Mouse (Mus musculus): ENCODE measurements around the gene Slc25a45. TPM values are rescaled to one million over a fixed set of nuclear protein-coding genes. Genes with fewer than 3 reads are reported as not detected.

Gene Slc25a45
- total RNA-seq, 2 experiments from 2014 or later: 3.6 to 3.7 TPM

DNA sequence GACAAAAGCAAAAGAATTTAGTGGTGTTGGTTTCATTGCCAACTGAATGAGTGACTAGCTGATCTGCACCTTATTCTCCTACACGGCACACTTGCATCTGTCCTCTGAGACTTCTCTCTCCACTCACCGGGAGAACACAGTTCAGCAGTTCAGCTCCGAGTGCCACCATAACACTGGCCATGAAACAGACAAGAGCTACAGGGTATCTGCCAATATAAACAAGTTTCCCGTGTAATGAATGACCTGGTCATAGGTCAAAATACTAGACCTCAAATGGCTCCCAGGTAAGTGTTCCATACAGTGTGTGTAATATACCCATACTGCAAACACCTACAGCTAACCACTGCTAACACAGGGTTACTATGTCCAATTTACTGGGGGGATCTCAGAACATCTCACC is 11.6 kb downstream of the Slc25a45 start:
- no peak for DNase-seq (ENCODE audit: low spot score in 2 of 2)

- DNase-seq (ENCODE audit: low spot score in 2 of 2): no peak
Observed at GRCm38 (mm10) chr19:5891521-5892258, 14.1 kb downstream of the Slc25a45 start.

DNA sequence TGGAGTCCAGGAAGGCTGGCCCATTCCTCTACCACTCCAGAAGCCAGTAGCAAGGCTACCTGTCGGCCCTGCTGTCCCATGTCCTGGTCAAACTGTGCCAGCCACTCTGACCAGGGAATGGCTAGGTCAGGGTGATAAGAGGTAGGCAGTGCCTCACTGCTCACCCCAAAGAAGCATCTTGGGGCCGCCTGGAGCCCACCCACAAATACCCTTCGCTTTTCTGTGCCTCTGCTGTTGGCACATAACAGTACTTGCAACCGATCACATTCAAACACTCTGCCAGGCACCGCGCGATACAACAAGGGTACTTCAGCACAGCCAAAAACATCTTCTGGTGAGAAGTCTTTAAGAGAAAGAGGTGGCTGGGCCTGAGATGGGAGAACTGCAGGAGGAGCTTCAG is 14.7 kb downstream of the Slc25a45 start:
- no peak for DNase-seq (ENCODE audit: low spot score in 2 of 2)

DNA sequence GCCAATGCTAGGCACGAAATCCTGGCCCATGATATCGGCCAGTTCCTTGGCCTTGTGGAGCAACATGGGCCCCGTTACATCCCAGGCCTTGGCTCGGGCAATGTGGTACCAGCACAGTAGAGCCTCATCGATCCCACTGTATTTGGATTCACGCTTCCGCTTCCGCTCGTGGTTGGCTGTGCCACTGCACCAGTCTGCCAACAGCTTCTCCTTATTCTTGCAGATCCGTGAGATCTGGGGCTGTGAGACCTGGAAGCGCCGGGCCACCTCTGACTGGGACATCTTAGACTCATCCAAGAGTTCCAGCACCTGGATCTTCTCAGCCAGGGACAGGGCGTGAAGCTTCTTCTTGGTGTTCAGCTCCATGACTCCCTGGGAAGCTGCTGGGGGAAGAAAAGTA is 15.1 kb downstream of the Slc25a45 start:
- no peak for DNase-seq (ENCODE audit: low spot score in 2 of 2)

- no peak for DNase-seq (ENCODE audit: low spot score in 2 of 2)
Observed at GRCm38 (mm10) chr19:5893282-5894001, 15.8 kb downstream of the Slc25a45 start.

DNA sequence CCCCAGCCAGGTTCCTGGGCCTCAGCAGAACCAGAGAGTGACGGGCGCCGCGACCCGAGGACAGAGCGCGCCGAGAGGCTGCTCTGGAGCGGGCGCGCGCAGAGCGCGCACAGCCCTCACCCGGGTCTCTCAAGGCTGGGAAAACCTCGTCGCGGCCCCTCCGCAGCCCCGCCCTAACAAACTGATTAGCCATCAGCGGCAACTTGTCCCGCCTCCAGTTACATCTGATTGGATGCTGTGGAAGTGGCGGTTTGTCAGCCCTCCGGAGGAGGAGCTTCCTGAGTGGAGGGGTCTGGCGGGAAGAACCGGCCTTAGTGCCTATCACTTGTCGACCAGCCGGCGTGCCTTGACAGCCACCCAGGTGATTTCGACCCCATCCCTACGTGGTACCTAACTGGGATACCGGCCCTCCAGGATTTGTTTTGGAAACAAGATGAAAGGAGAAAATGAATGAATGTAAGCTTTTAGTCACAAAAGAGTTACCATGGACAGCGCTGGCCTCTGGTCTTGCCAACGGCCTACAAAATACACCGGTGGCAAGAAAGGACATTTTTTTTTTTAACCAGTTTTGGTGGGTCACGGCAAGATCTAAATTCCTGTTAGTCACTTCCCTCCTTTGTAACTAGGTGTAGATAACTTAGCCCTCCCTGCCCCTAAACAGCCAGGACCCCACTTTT is 16.5 kb downstream of the Slc25a45 start, which contains the start of gene Tigd3:
Gene Tigd3 (minus strand): TSS at position 148 of the 677 bp plus-strand sequence.
- peak; percentile 94 to 97 for DNase-seq (ENCODE audit: low spot score in 2 of 2)

DNA sequence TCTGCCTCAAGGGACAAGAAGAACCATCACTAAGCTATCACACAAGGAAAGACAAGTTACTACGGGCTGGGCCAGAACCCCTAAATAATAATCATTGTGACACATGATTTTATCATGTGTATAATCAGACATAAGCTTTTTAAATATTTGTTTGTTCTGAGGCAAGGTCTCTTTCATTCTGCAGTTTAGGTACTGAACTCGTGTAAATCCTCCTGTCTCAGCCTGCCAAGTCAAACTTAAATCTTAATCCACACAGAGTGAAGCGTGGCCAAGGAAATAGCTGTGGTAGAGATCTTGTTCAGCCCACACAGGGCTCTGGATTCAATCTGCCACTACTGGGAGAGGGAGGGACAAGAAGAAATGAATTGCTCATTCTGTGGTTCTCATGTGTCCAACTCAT is 29.7 kb downstream of the Slc25a45 start:
- DNase-seq (ENCODE audit: low spot score in 2 of 2): no peak

- DNase-seq (ENCODE audit: low spot score in 2 of 2): no peak
Observed at GRCm38 (mm10) chr19:5910221-5910620, 32.6 kb downstream of the Slc25a45 start.

DNA sequence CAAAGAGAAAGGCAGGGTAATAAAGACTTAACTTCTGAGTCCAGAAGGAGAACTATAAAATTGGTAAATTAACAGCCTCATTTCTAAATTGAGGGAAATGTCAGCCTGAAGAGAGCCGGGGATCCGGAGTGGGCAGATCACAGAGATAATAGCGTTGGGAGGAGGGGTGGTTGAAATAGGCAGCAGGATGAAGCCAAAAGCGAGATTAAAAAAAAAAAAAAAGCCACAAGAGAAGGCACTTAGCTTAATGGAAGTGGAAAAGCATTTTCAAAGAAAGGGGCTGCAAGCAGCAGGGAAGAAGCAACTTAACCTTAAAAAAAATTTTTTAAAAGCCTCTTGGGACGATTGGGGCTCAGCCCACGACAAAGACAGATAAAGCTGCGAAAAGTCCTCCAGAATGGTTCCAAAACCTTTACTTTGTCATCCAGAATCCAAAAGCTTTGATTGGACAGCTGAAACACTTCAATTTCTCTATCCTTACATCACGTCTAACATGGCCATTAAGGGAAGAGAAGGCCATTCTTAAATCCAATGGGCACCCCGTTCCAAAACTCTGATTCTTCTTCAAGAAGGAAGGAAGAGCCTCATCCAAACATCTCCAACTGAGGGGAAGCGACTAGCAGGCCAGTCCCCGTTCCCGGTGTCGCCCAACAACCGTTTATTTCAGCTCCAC is 34.0 kb downstream of the Slc25a45 start:
- no peak for DNase-seq (ENCODE audit: low spot score in 2 of 2)

- peak; percentile 98 to 100 for DNase-seq (ENCODE audit: low spot score in 2 of 2)
Observed at GRCm38 (mm10) chr19:5912103-5913006, 34.7 kb downstream of the Slc25a45 start.

GRCm38 (mm10) chr19:5913007-5913719 is 35.6 kb downstream of the Slc25a45 start, which contains the start of gene Dpf2:
Gene Dpf2, minus strand, starts transcription at chr19:5913010.
- DNase-seq (ENCODE audit: low spot score in 2 of 2): no peak

GRCm38 (mm10) chr19:5921715-5922114 is 44.1 kb downstream of the Slc25a45 start:
- no peak for DNase-seq (ENCODE audit: low spot score in 2 of 2)

DNA sequence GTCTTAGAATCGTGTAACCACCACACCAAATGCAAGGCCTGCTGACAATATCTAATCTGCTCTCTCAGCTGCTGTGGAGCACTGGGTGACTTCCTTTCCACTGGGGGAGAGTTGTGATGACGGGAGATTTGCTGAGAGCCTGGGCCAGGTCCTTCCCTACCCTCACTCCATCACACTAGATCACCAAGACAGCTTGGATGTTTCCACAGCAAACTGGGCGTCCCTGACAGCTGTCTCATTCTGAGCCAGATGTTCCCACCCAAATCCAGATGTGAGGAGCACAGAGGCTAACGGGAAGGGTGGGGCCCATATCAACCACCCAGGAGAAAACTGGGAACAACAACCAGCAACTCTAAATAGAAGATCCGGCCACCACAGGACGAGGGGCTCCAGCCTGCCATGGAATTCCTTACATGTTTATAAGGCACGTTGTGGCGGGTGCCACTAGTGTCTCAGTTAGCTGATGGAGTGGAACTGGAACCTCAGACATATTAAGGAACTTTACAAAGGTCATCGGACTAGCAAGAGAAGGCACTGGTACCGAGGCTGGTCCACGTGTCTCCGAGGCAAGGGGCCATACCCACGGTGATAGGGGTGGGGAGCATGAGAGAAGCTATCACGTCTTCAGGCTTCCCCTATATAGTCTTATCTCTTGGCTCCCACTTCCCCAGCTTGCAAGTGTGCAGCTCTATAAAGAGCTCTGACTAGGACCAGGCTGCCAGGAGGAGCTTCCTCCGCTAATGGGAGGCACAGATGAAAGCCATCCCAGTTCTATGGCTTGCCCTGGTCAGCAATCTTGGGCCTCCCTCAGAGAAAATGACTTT is 44.7 kb downstream of the Slc25a45 start:
- DNase-seq (ENCODE audit: low spot score in 2 of 2): no peak

DNA sequence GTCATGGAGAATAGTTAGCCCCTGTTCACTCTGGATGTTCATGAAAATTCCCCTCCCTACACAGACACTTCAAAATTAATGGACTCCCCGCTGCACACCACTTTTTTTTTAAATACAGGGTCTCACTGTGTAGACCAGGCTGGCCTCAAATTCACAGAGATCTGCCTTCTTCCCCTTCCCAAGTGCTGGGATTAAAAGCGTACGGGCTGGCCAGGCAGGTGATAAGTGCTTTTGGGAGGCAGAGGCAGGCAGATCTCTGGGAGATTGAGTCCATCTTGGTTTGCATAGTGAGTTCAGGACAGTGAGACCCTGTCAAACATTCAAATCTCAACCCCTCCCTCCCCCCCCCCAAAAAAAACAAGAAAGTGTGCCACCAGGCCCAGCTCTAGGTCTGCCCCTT is 45.4 kb downstream of the Slc25a45 start:
- no peak for DNase-seq (ENCODE audit: low spot score in 2 of 2)

GRCm38 (mm10) chr19:5923990-5924712 is 46.5 kb downstream of the Slc25a45 start:
- DNase-seq (ENCODE audit: low spot score in 2 of 2): peak; percentile 87 to 92

- DNase-seq (ENCODE audit: low spot score in 2 of 2): peak; percentile 75 to 89
Observed at GRCm38 (mm10) chr19:5924713-5925093, 47.1 kb downstream of the Slc25a45 start, which contains the start of gene Cdc42ep2. Gene Cdc42ep2, minus strand, starts transcription at chr19:5924816.

DNA sequence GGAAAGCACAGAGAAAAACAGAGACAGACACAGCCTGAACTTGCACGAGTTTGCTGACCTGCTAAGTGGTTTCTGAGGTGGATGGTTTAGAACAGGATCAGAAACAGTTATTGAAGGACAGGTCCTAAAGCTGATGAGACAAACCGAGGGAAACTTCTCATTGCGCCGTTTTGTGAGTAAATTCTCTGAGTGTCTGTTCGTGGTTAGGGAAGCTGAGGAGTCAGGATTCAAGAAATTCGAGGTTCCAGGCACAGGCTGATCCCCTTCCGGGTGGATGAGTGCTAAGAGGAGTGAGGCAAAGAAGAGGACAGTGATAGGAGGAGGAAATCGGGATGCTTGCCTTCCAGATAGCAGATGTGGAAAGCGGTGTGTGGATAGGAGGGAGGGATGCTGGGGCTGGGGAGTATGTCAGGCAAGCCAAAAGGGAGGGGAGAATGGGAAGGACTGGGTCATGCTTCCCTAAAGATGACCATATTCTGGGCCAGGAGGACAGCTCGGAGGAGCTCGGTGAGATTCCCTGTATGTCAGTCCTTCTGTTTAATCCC is 47.8 kb downstream of the Slc25a45 start:
- DNase-seq (ENCODE audit: low spot score in 2 of 2): no peak

GRCm38 (mm10) chr19:5927026-5927425 is 49.4 kb downstream of the Slc25a45 start:
- no peak for DNase-seq (ENCODE audit: low spot score in 2 of 2)
